Mouse (Mus musculus): ENCODE results near the gene Megf11. TPM values are rescaled to one million over a fixed set of nuclear protein-coding genes. Genes with fewer than 3 reads are reported as not detected.
"Not testable (repeated sequence)": the region's sequence is repeated elsewhere in the genome, so short reads cannot be mapped to it uniquely, and the experiment has no call there.

Gene Megf11
- polyA plus RNA-seq, 1 experiment from 2014 or later = 0.53 TPM

DNA sequence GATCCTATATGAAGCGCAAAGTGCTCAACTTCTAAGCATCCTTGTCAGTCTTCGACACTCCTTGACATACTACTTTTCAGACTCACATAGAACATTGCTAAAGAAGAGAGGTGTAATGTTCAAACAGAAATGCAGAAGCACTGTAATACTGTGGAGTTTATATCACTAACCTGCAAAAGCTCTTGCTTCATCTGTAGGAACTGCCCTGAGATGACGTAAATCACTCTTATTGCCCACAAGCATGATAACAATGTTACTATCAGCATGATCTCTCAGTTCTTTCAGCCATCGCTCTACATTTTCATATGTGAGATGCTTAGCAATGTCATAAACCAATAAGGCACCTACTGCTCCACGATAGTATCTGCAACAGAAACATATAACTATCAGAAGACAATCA, 341.0 kb downstream of the Megf11 start:
- no peak overlapping the region for H3K27ac ChIP-seq (ENCODE audit: low read depth, low read length)
- no peak for ATAC-seq (replicated peaks; ENCODE audit: low FRiP score)
- peaks cover 13% of the 10 kb centered on the region for H3K36me3 ChIP-seq (ENCODE audit: control insufficient read depth, insufficient read depth, low read length)
- no peak overlapping the region for H3K4me3 ChIP-seq (ENCODE audit: low read depth, low read length)
- H3K9ac ChIP-seq (ENCODE audit: low read depth, low read length) = no peak overlapping the region
- DNase-seq (ENCODE audit: low spot score) = no peak
- no peaks in the 10 kb centered on the region for H3K27me3 ChIP-seq (replicated peaks; ENCODE audit: control insufficient read depth, insufficient read depth, low read length)
- 0 out of 2 replicates have a peak, but pooled peaks cover 2% of the 10 kb centered on the region for H3K4me1 ChIP-seq (replicated peaks; ENCODE audit: control insufficient read depth, insufficient read depth, low read length)
- no peak overlapping the region for H3K4me2 ChIP-seq
- no peaks in the 10 kb centered on the region for H3K9me3 ChIP-seq (ENCODE audit: control insufficient read depth, low read length)
- 92% methylated on average over 5 of the region's 5 CpGs for WGBS

GRCm38 (mm10) chr9:64731029-64731560, 345.7 kb downstream of the Megf11 start:
- DNase-seq (ENCODE audit: low spot score) (no peak), ATAC-seq (replicated peaks; ENCODE audit: low FRiP score) (no peak)
- no peaks in the 10 kb centered on the region for H3K9me3 ChIP-seq (ENCODE audit: control insufficient read depth, low read length)
- no peak overlapping the region for H3K4me3 ChIP-seq (ENCODE audit: low read depth, low read length)
- H3K4me1 ChIP-seq (replicated peaks; ENCODE audit: control insufficient read depth, insufficient read depth, low read length) = peaks cover 7% of the 10 kb centered on the region
- no peak overlapping the region for H3K9ac ChIP-seq (ENCODE audit: low read depth, low read length)
- no peak overlapping the region for H3K4me2 ChIP-seq
- 79% methylated on average over 3 of the region's 3 CpGs for WGBS
- no peaks in the 10 kb centered on the region for H3K27me3 ChIP-seq (replicated peaks; ENCODE audit: control insufficient read depth, insufficient read depth, low read length)
- no peak overlapping the region for H3K27ac ChIP-seq (ENCODE audit: low read depth, low read length)
- peaks cover 5% of the 10 kb centered on the region for H3K36me3 ChIP-seq (ENCODE audit: control insufficient read depth, insufficient read depth, low read length)

DNA sequence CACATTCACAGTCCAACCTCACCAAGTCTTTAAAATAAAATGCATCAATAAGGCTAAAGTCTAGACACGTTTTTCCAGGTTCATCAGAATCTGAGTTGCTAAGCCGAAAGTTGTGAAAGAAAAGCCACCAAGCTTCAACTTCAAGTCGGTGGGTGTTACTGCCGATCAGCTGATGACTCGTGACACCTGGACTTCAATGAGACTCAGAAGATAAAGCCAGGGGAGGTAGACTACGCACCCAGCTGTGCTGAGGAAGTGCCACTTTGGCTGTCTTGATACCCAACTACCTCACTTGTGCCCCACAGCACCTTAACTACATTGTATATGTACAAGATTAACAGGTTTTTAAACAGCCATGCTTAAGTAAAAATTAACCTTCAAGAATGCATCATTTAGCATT, 348.7 kb downstream of the Megf11 start:
- Histone ChIP-seq H3K4me2 (no peak overlapping the region), H3K27ac (ENCODE audit: low read depth, low read length) (no peak overlapping the region), H3K36me3 (ENCODE audit: control insufficient read depth, insufficient read depth, low read length) (no peaks in the 10 kb centered on the region; the same call in 1 of the 2 replicates), H3K4me3 (ENCODE audit: low read depth, low read length) (no peak overlapping the region), H3K9ac (ENCODE audit: low read depth, low read length) (no peak overlapping the region), H3K27me3 (replicated peaks; ENCODE audit: control insufficient read depth, insufficient read depth, low read length) (no peaks in the 10 kb centered on the region), H3K4me1 (replicated peaks; ENCODE audit: control insufficient read depth, insufficient read depth, low read length) (peaks cover 8% of the 10 kb centered on the region), H3K9me3 (ENCODE audit: control insufficient read depth, low read length) (no peaks in the 10 kb centered on the region)
- ATAC-seq (replicated peaks; ENCODE audit: low FRiP score) (no peak), DNase-seq (ENCODE audit: low spot score) (no peak)
- WGBS = 51% methylated on average over 6 of the region's 6 CpGs

DNA sequence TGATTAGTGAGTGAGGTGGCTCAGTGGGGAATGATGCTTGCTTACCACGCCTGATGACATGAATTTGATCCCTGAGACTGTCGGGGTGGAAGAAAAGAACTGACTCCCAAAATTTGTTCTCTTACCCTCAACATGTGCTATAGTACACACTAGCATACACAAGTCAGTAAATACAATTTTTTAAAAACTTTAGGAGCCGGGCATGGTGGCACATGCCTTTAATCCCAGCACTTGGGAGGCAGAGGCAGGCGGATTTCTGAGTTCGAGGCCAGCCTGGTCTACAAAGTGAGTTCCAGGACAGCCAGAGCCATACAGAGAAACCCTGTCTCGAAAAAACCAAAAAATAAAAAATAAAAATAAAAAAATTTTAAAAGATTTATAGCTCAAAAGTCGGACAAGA, 349.6 kb downstream of the Megf11 start:
- H3K9ac ChIP-seq (ENCODE audit: low read depth, low read length); ATAC-seq (replicated peaks; ENCODE audit: low FRiP score); H3K36me3 ChIP-seq (ENCODE audit: control insufficient read depth, insufficient read depth, low read length); H3K4me2 ChIP-seq; H3K27me3 ChIP-seq (replicated peaks; ENCODE audit: control insufficient read depth, insufficient read depth, low read length); H3K4me1 ChIP-seq (replicated peaks; ENCODE audit: control insufficient read depth, insufficient read depth, low read length); DNase-seq (ENCODE audit: low spot score); H3K4me3 ChIP-seq (ENCODE audit: low read depth, low read length); H3K9me3 ChIP-seq (ENCODE audit: control insufficient read depth, low read length); H3K27ac ChIP-seq (ENCODE audit: low read depth, low read length): not testable (repeated sequence)
- 83% methylated on average over 7 of the region's 7 CpGs for WGBS

GRCm38 (mm10) chr9:64736076-64736638, 350.7 kb downstream of the Megf11 start:
- peak overlapping the region; percentile 89 for H3K9ac ChIP-seq (ENCODE audit: low read depth, low read length)
- no peaks in the 10 kb centered on the region for H3K9me3 ChIP-seq (ENCODE audit: control insufficient read depth, low read length)
- no peaks in the 10 kb centered on the region for H3K36me3 ChIP-seq (ENCODE audit: control insufficient read depth, insufficient read depth, low read length)
- DNase-seq (ENCODE audit: low spot score) = no peak
- peak overlapping the region; percentile 86 for H3K27ac ChIP-seq (ENCODE audit: low read depth, low read length)
- H3K4me3 ChIP-seq (ENCODE audit: low read depth, low read length) = peak overlapping the region; percentile 99
- no peak; the same call in 1 of the 2 replicates for ATAC-seq (replicated peaks; ENCODE audit: low FRiP score)
- 4% methylated on average over 9 of the region's 9 CpGs for WGBS
- peak overlapping the region; percentile 96 for H3K4me2 ChIP-seq
- H3K27me3 ChIP-seq (replicated peaks; ENCODE audit: control insufficient read depth, insufficient read depth, low read length) = no peaks in the 10 kb centered on the region
- peaks cover 8% of the 10 kb centered on the region for H3K4me1 ChIP-seq (replicated peaks; ENCODE audit: control insufficient read depth, insufficient read depth, low read length)

DNA sequence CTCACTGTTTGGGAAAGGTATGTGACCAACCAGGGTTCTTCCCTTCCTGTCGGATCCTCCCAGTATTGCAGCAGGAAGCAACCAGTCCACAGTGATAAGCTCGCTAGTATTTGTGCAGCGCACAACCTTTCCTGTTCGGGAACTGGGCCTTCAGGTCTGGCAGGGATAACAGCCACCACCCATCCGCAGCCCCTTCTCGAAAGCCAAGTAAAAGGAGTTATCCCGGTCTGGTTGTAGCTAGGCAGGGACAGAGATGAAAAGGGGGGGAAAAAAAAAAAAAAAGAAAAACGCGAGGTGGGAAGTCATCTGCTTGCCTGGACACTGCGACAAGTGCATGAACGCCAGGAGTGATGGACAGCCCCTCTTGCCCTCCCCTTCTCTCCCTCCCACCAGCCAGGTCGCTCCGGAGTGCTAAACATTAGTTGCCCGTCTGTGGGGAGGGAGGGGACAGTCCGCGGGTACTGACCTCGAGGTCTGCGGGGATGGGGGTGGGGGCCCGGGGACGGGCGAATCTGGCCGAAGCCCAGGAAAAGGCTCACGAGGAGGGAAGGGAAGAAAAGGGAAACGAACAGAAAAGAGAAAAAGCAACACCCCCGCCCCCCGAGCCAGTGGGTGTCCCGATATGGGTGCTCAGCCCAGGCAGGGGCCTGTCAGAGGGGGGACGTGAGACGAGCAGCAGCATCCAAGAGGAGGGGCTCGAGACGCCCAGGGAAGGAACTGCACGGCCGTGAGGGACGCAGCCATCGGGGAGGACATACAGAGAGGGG, 351.4 kb downstream of the Megf11 start:
- Histone ChIP-seq H3K27ac (ENCODE audit: low read depth, low read length) (peak overlapping the region; percentile 86), H3K27me3 (replicated peaks; ENCODE audit: control insufficient read depth, insufficient read depth, low read length) (no peaks in the 10 kb centered on the region), H3K4me2 (peak overlapping the region; percentile 96), H3K4me1 (replicated peaks; ENCODE audit: control insufficient read depth, insufficient read depth, low read length) (peaks cover 6% of the 10 kb centered on the region), H3K36me3 (ENCODE audit: control insufficient read depth, insufficient read depth, low read length) (no peaks in the 10 kb centered on the region), H3K9me3 (ENCODE audit: control insufficient read depth, low read length) (no peaks in the 10 kb centered on the region), H3K9ac (ENCODE audit: low read depth, low read length) (peak overlapping the region; percentile 89), H3K4me3 (ENCODE audit: low read depth, low read length) (peak overlapping the region; percentile 99)
- DNase-seq (ENCODE audit: low spot score) = peak; percentile 68
- under 1% methylated on average over 33 of the region's 35 CpGs for WGBS
- ATAC-seq (replicated peaks; ENCODE audit: low FRiP score) = peak; percentile 69

DNA sequence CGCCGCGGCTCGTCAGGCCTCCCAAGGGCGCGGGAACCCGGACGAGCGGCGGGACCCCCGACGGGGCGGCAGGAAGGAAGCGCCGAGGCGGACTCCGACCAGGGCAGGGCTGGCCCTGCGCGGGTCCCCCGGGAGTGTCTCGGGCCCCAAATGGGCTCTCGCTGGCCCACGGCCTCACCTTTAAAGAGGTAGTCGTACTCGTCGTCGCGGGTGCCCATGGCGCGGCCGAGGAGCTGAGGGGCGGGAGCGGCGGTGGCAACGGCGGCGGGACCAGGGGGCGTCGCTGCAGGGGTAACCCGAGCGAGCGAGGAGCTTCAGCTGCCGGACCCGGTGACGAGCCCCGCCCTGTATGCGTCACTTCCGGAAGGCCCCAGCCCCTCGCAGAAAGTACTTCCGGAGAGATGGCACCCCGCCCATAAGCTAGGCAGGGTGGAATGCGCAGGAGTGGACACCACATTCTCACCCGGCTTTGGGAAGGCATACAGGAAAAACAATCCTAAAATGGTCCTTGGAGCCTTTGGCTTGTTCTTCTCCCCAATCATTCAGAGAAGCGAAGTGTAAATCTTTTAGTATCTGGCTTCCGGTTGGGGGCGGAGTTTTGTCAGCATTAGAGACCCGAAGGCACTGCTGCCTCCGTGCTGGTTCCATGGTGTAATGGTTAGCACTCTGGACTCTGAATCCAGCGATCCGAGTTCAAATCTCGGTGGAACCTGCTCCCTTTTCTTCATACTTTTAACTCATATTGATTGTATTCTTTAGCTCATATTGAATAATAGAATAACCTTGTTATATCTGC, 352.2 kb downstream of the Megf11 start, which contains the start of gene Rab11a:
TSS of gene Rab11a (minus strand) at position 353 of the 796 bp plus-strand sequence.
- Histone ChIP-seq H3K27ac (ENCODE audit: low read depth, low read length) (peak within 1 kb of the TSS; percentile 86), H3K9ac (ENCODE audit: low read depth, low read length) (peak within 1 kb of the TSS; percentile 89), H3K4me1 (replicated peaks; ENCODE audit: control insufficient read depth, insufficient read depth, low read length) (peaks cover 6% of the 10 kb centered on the region), H3K36me3 (ENCODE audit: control insufficient read depth, insufficient read depth, low read length) (no peaks in the 10 kb centered on the region), H3K4me3 (ENCODE audit: low read depth, low read length) (peak within 1 kb of the TSS; percentile 99), H3K27me3 (replicated peaks; ENCODE audit: control insufficient read depth, insufficient read depth, low read length) (no peaks in the 10 kb centered on the region), H3K4me2 (peak within 1 kb of the TSS; percentile 96), H3K9me3 (ENCODE audit: control insufficient read depth, low read length) (no peaks in the 10 kb centered on the region)
- ATAC-seq (replicated peaks; ENCODE audit: low FRiP score) = peak; percentile 94
- under 1% methylated on average over 60 of the region's 61 CpGs for WGBS
- peak; percentile 97 for DNase-seq (ENCODE audit: low spot score)

GRCm38 (mm10) chr9:64739001-64739400, 353.6 kb downstream of the Megf11 start:
- Histone ChIP-seq H3K27ac (ENCODE audit: low read depth, low read length) (no peak overlapping the region), H3K4me3 (ENCODE audit: low read depth, low read length) (no peak overlapping the region), H3K4me1 (replicated peaks; ENCODE audit: control insufficient read depth, insufficient read depth, low read length) (peaks cover 6% of the 10 kb centered on the region), H3K9ac (ENCODE audit: low read depth, low read length) (no peak overlapping the region), H3K36me3 (ENCODE audit: control insufficient read depth, insufficient read depth, low read length) (no peaks in the 10 kb centered on the region), H3K9me3 (ENCODE audit: control insufficient read depth, low read length) (no peaks in the 10 kb centered on the region), H3K4me2 (no peak overlapping the region), H3K27me3 (replicated peaks; ENCODE audit: control insufficient read depth, insufficient read depth, low read length) (no peaks in the 10 kb centered on the region)
- ATAC-seq (replicated peaks; ENCODE audit: low FRiP score) (no peak), DNase-seq (ENCODE audit: low spot score) (no peak)
- 79% methylated on average over 2 of the region's 2 CpGs for whole genome bisulfite sequencing

Data from liver, embryonic 11.5 days (tissue).